Mouse (Mus musculus): ENCODE data around the gene Osbp2. TPM values are rescaled to one million over a fixed set of nuclear protein-coding genes. Genes with fewer than 3 reads are reported as not detected.
A peak's percentile ranks its signal among the peaks of the same experiment; 100 is the strongest.
"Not testable (repeated sequence)": the region's sequence is repeated elsewhere in the genome, so short reads cannot be mapped to it uniquely, and the experiment has no call there.

Gene Osbp2
- polyA plus RNA-seq (2014; fragmentation: Nextera tagmentation; extraction: Ambion mirVana), result 0.44 and 0.51 TPM in 2 replicates

GRCm38 (mm10) chr11:3863454-3864112, at the start of gene Osbp2:
Gene Osbp2, minus strand, starts transcription at chr11:3863903.
- H3K4me2 ChIP-seq (ENCODE audit: low read length), result peak within 1 kb of the TSS; percentile 86
- 5% methylated on average over 51 of the region's 58 CpGs for WGBS
- H3K9ac ChIP-seq (ENCODE audit: low read length), result peak within 1 kb of the TSS; percentile 29; the same call in 1 of the 2 replicates
- DNase-seq (ENCODE audit: low spot score) (peak; percentile 92), ATAC-seq (replicated peaks; ENCODE audit: low FRiP score, low TSS enrichment, low read depth) (peak; percentile 93)
- no peaks in the 10 kb centered on the region for H3K9me3 ChIP-seq (ENCODE audit: control insufficient read depth, low read length)
- H3K36me3 ChIP-seq (ENCODE audit: control insufficient read depth, insufficient read depth, low read length), result no peaks in the 10 kb centered on the region
- H3K4me3 ChIP-seq (ENCODE audit: low read depth, low read length), result peak within 1 kb of the TSS; percentile 34
- H3K4me1 ChIP-seq (replicated peaks; ENCODE audit: control insufficient read depth, insufficient read depth, low read length), result 0 out of 2 replicates have a peak, but pooled peaks cover 4% of the 10 kb centered on the region
- H3K27ac ChIP-seq (ENCODE audit: low read depth), result no peak within 1 kb of the TSS
- peaks cover 12% of the 10 kb centered on the region for H3K27me3 ChIP-seq (replicated peaks; ENCODE audit: control insufficient read depth, insufficient read depth, low read length)

GRCm38 (mm10) chr11:3912875-3913271, 49.2 kb upstream of the Osbp2 start:
- DNase-seq (ENCODE audit: low spot score), result peak; percentile 68
- H3K9ac ChIP-seq (ENCODE audit: low read length), result peak overlapping the region; percentile 36; the same call in 1 of the 2 replicates
- ATAC-seq (replicated peaks; ENCODE audit: low FRiP score, low TSS enrichment, low read depth), result 0 out of 2 replicates have a peak, but pooled peaks have one; percentile 16
- peak overlapping the region; percentile 50 for H3K4me3 ChIP-seq (ENCODE audit: low read depth, low read length)
- H3K4me2 ChIP-seq (ENCODE audit: low read length), result peak overlapping the region; percentile 84
- 4% methylated on average over 16 of the region's 16 CpGs for WGBS
- H3K27me3 ChIP-seq (replicated peaks; ENCODE audit: control insufficient read depth, insufficient read depth, low read length), result peaks cover 7% of the 10 kb centered on the region; the same call in 1 of the 2 replicates
- no peak overlapping the region for H3K27ac ChIP-seq (ENCODE audit: low read depth)
- H3K4me1 ChIP-seq (replicated peaks; ENCODE audit: control insufficient read depth, insufficient read depth, low read length), result peaks cover 4% of the 10 kb centered on the region
- H3K36me3 ChIP-seq (ENCODE audit: control insufficient read depth, insufficient read depth, low read length), result no peaks in the 10 kb centered on the region
- H3K9me3 ChIP-seq (ENCODE audit: control insufficient read depth, low read length), result no peaks in the 10 kb centered on the region

GRCm38 (mm10) chr11:3912100-3912874, 48.6 kb upstream of the Osbp2 start:
- peak overlapping the region; percentile 84 for H3K4me2 ChIP-seq (ENCODE audit: low read length)
- H3K9me3 ChIP-seq (ENCODE audit: control insufficient read depth, low read length), result no peaks in the 10 kb centered on the region
- peaks cover 7% of the 10 kb centered on the region; the same call in 1 of the 2 replicates for H3K27me3 ChIP-seq (replicated peaks; ENCODE audit: control insufficient read depth, insufficient read depth, low read length)
- peak overlapping the region; percentile 50; the same call in 1 of the 2 replicates for H3K4me3 ChIP-seq (ENCODE audit: low read depth, low read length)
- no peak overlapping the region for H3K9ac ChIP-seq (ENCODE audit: low read length)
- H3K36me3 ChIP-seq (ENCODE audit: control insufficient read depth, insufficient read depth, low read length), result no peaks in the 10 kb centered on the region
- 20% methylated on average over 19 of the region's 19 CpGs for WGBS
- no peak overlapping the region for H3K27ac ChIP-seq (ENCODE audit: low read depth)
- ATAC-seq (replicated peaks; ENCODE audit: low FRiP score, low TSS enrichment, low read depth) (0 out of 2 replicates have a peak, but pooled peaks have one; percentile 13), DNase-seq (ENCODE audit: low spot score) (no peak)
- peaks cover 4% of the 10 kb centered on the region for H3K4me1 ChIP-seq (replicated peaks; ENCODE audit: control insufficient read depth, insufficient read depth, low read length)

GRCm38 (mm10) chr11:3911440-3911839, 47.7 kb upstream of the Osbp2 start:
- DNase-seq (ENCODE audit: low spot score); H3K27me3 ChIP-seq (replicated peaks; ENCODE audit: control insufficient read depth, insufficient read depth, low read length); H3K4me2 ChIP-seq (ENCODE audit: low read length); H3K9ac ChIP-seq (ENCODE audit: low read length); H3K9me3 ChIP-seq (ENCODE audit: control insufficient read depth, low read length); ATAC-seq (replicated peaks; ENCODE audit: low FRiP score, low TSS enrichment, low read depth); H3K36me3 ChIP-seq (ENCODE audit: control insufficient read depth, insufficient read depth, low read length); H3K4me1 ChIP-seq (replicated peaks; ENCODE audit: control insufficient read depth, insufficient read depth, low read length); H3K27ac ChIP-seq (ENCODE audit: low read depth); H3K4me3 ChIP-seq (ENCODE audit: low read depth, low read length): not testable (repeated sequence)
- WGBS, result 88% methylated on average over 6 of the region's 6 CpGs

- H3K4me1 ChIP-seq (replicated peaks; ENCODE audit: control insufficient read depth, insufficient read depth, low read length), result peaks cover 4% of the 10 kb centered on the region
- H3K27me3 ChIP-seq (replicated peaks; ENCODE audit: control insufficient read depth, insufficient read depth, low read length), result peaks cover 7% of the 10 kb centered on the region; the same call in 1 of the 2 replicates
- no peak overlapping the region for H3K4me2 ChIP-seq (ENCODE audit: low read length)
- DNase-seq (ENCODE audit: low spot score) (no peak), ATAC-seq (replicated peaks; ENCODE audit: low FRiP score, low TSS enrichment, low read depth) (no peak)
- no peak overlapping the region for H3K9ac ChIP-seq (ENCODE audit: low read length)
- H3K9me3 ChIP-seq (ENCODE audit: control insufficient read depth, low read length), result no peaks in the 10 kb centered on the region
- 71% methylated on average over 5 of the region's 5 CpGs for WGBS
- no peaks in the 10 kb centered on the region for H3K36me3 ChIP-seq (ENCODE audit: control insufficient read depth, insufficient read depth, low read length)
- H3K4me3 ChIP-seq (ENCODE audit: low read depth, low read length), result no peak overlapping the region
- H3K27ac ChIP-seq (ENCODE audit: low read depth), result no peak overlapping the region
These were observed 47.0 kb upstream of the Osbp2 start for GRCm38 (mm10) chr11:3910513-3911310.

- DNase-seq (ENCODE audit: low spot score), result no peak
- H3K9ac ChIP-seq (ENCODE audit: low read length), result no peak overlapping the region
- H3K9me3 ChIP-seq (ENCODE audit: control insufficient read depth, low read length), result no peaks in the 10 kb centered on the region
- H3K36me3 ChIP-seq (ENCODE audit: control insufficient read depth, insufficient read depth, low read length), result no peaks in the 10 kb centered on the region
- H3K4me2 ChIP-seq (ENCODE audit: low read length), result no peak overlapping the region
- H3K27me3 ChIP-seq (replicated peaks; ENCODE audit: control insufficient read depth, insufficient read depth, low read length), result peaks cover 7% of the 10 kb centered on the region; the same call in 1 of the 2 replicates
- no peak for ATAC-seq (replicated peaks; ENCODE audit: low FRiP score, low TSS enrichment, low read depth)
- WGBS, result 84% methylated on average over 4 of the region's 4 CpGs
- H3K4me1 ChIP-seq (replicated peaks; ENCODE audit: control insufficient read depth, insufficient read depth, low read length), result peaks cover 4% of the 10 kb centered on the region
- H3K27ac ChIP-seq (ENCODE audit: low read depth), result no peak overlapping the region
- H3K4me3 ChIP-seq (ENCODE audit: low read depth, low read length), result no peak overlapping the region
These were observed 45.5 kb upstream of the Osbp2 start for GRCm38 (mm10) chr11:3909236-3909635.

- Histone ChIP-seq H3K4me2 (ENCODE audit: low read length) (no peak overlapping the region), H3K9ac (ENCODE audit: low read length) (no peak overlapping the region), H3K27me3 (replicated peaks; ENCODE audit: control insufficient read depth, insufficient read depth, low read length) (no peaks in the 10 kb centered on the region), H3K4me1 (replicated peaks; ENCODE audit: control insufficient read depth, insufficient read depth, low read length) (no peaks in the 10 kb centered on the region), H3K27ac (ENCODE audit: low read depth) (no peak overlapping the region), H3K36me3 (ENCODE audit: control insufficient read depth, insufficient read depth, low read length) (no peaks in the 10 kb centered on the region), H3K9me3 (ENCODE audit: control insufficient read depth, low read length) (no peaks in the 10 kb centered on the region), H3K4me3 (ENCODE audit: low read depth, low read length) (no peak overlapping the region)
- DNase-seq (ENCODE audit: low spot score) (no peak), ATAC-seq (replicated peaks; ENCODE audit: low FRiP score, low TSS enrichment, low read depth) (no peak)
- WGBS, result 83% methylated on average over 1 of the region's 1 CpGs
These were observed 41.7 kb upstream of the Osbp2 start for GRCm38 (mm10) chr11:3905446-3905845.

GRCm38 (mm10) chr11:3904673-3905072, 41.0 kb upstream of the Osbp2 start:
- DNase-seq (ENCODE audit: low spot score) (no peak), ATAC-seq (replicated peaks; ENCODE audit: low FRiP score, low TSS enrichment, low read depth) (no peak)
- H3K4me2 ChIP-seq (ENCODE audit: low read length), result no peak overlapping the region
- H3K4me1 ChIP-seq (replicated peaks; ENCODE audit: control insufficient read depth, insufficient read depth, low read length), result no peaks in the 10 kb centered on the region
- H3K27me3 ChIP-seq (replicated peaks; ENCODE audit: control insufficient read depth, insufficient read depth, low read length), result no peaks in the 10 kb centered on the region
- H3K4me3 ChIP-seq (ENCODE audit: low read depth, low read length), result no peak overlapping the region
- no peaks in the 10 kb centered on the region for H3K9me3 ChIP-seq (ENCODE audit: control insufficient read depth, low read length)
- no peak overlapping the region for H3K9ac ChIP-seq (ENCODE audit: low read length)
- WGBS, result 87% methylated on average over 6 of the region's 6 CpGs
- H3K27ac ChIP-seq (ENCODE audit: low read depth), result no peak overlapping the region
- no peaks in the 10 kb centered on the region for H3K36me3 ChIP-seq (ENCODE audit: control insufficient read depth, insufficient read depth, low read length)
